Mouse (Mus musculus): ENCODE measurements around the gene Dars2. TPM values are rescaled to one million over a fixed set of nuclear protein-coding genes. Genes with fewer than 3 reads are reported as not detected.

Gene Dars2
- total RNA-seq, 2 experiments from 2014 or later = 26.3 to 26.5 TPM

Other genes with a start within 250 kb of the Dars2 start
- 10 to 100 TPM; 40.8 to 41.3 TPM for gene Rc3h1, start 164.2 kb downstream of the Dars2 start, total RNA-seq (2021)
- gene Serpinc1, start 92.1 kb downstream of the Dars2 start, total RNA-seq (2021) = under 1 TPM; 0.10 TPM
- gene Zbtb37, start 35.8 kb downstream of the Dars2 start, total RNA-seq (2021) = 10 to 100 TPM; 17.2 to 18.3 TPM
- 1 to 10 TPM; 1.3 to 1.7 TPM for gene Cenpl, start 55 bp upstream of the Dars2 start, total RNA-seq (2021)
- gene Klhl20, start 60.9 kb upstream of the Dars2 start, total RNA-seq (2021) = 10 to 100 TPM; 17.2 to 18.1 TPM
- 10 to 100 TPM; 59.5 to 60.6 TPM for gene Ankrd45, start 72.0 kb upstream of the Dars2 start, total RNA-seq (2021)
- not detected for gene Tex50, start 88.7 kb upstream of the Dars2 start, total RNA-seq (2021)
- 100 to 1,000 TPM; 356 TPM for gene Prdx6, start 180.6 kb upstream of the Dars2 start, total RNA-seq (2021)